Mouse (Mus musculus) brain, embryonic 14.5 days (tissue): ENCODE measurements around the gene Plcb1. TPM values are rescaled to one million over a fixed set of nuclear protein-coding genes. Genes with fewer than 3 reads are reported as not detected.

Source experiments
- DNase-seq: peaks from one replicate; pipeline ENCODE4 v3.0.0-alpha.2; 2011; ENCODE audit warnings: low read depth
- CTCF ChIP-seq: fragments of 200-500 bp; IDR thresholded peaks from 2 replicates; pipeline ENCODE4 v1.5.1; 2012; ENCODE audit warnings: inconsistent platforms, mild to moderate bottlenecking, moderate library complexity, borderline replicate concordance; ENCODE audit not compliant: insufficient read depth, insufficient read length; ENCODE audit errors: extremely low read depth
- POLR2A ChIP-seq: fragments of 200-500 bp; IDR thresholded peaks from 2 replicates; pipeline ENCODE4 v1.6.1; 2012; ENCODE audit warnings: mild to moderate bottlenecking, inconsistent platforms, borderline replicate concordance; ENCODE audit not compliant: poor library complexity, insufficient read depth, insufficient read length, severe bottlenecking; ENCODE audit errors: extremely low read depth
- polyA plus RNA-seq: library from polyadenylated mRNA; depleted of rRNA; stranded (reverse); fragments of >200 nt; gene quantifications from 2 replicates; pipeline ENCODE4 v1.2.3, GENCODE M21; 2012; rRNA removed

Plcb1 gene
- polyA plus RNA-seq, 1 experiment: 15.2 TPM

- no peak for DNase-seq
- no peak for TF ChIP-seq POLR2A
- no peak for TF ChIP-seq CTCF
These were observed 688.2 kb downstream of the Plcb1 start for GRCm38 (mm10) chr2:135474107-135474506.

- TF ChIP-seq POLR2A (no peak), CTCF (no peak)
These were observed 699.4 kb downstream of the Plcb1 start for GRCm38 (mm10) chr2:135485248-135485647.

GRCm38 (mm10) chr2:135488277-135488676 lies 702.4 kb downstream of the Plcb1 start:
- no peak for DNase-seq
- TF ChIP-seq CTCF (no peak), POLR2A (no peak)

More at GRCm38 (mm10) chr2:135485248-135485647, 699.4 kb downstream of the Plcb1 start:
- DNase-seq: no peak

GRCm38 (mm10) chr2:135489127-135489526 lies 703.3 kb downstream of the Plcb1 start:
- TF ChIP-seq POLR2A (no peak), CTCF (no peak)
- DNase-seq: no peak

- TF ChIP-seq CTCF (no peak), POLR2A (no peak)
- DNase-seq: no peak
These were observed 706.9 kb downstream of the Plcb1 start for GRCm38 (mm10) chr2:135492777-135493176.

- peak; percentile 67 for DNase-seq
- no peak for TF ChIP-seq CTCF
- TF ChIP-seq POLR2A: no peak
These were observed 710.7 kb downstream of the Plcb1 start for GRCm38 (mm10) chr2:135496553-135496952.

GRCm38 (mm10) chr2:135497251-135497650 lies 711.4 kb downstream of the Plcb1 start:
- DNase-seq: peak; percentile 66

GRCm38 (mm10) chr2:135500872-135501271 lies 715.0 kb downstream of the Plcb1 start:
- TF ChIP-seq POLR2A (no peak), CTCF (no peak)
- no peak for DNase-seq

More at GRCm38 (mm10) chr2:135497251-135497650, 711.4 kb downstream of the Plcb1 start:
- TF ChIP-seq CTCF: no peak
- no peak for TF ChIP-seq POLR2A

GRCm38 (mm10) chr2:135503328-135503997 lies 717.6 kb downstream of the Plcb1 start:
- DNase-seq: peak; percentile 49
- no peak for TF ChIP-seq CTCF
- no peak for TF ChIP-seq POLR2A

GRCm38 (mm10) chr2:135503998-135504354 lies 718.1 kb downstream of the Plcb1 start:
- TF ChIP-seq POLR2A (no peak), CTCF (no peak)

GRCm38 (mm10) chr2:135507111-135507510 lies 721.2 kb downstream of the Plcb1 start:
- peak; percentile 59 for DNase-seq

More at GRCm38 (mm10) chr2:135503998-135504354, 718.1 kb downstream of the Plcb1 start:
- no peak for DNase-seq

GRCm38 (mm10) chr2:135518956-135519355 lies 733.1 kb downstream of the Plcb1 start:
- TF ChIP-seq CTCF (no peak), POLR2A (no peak)
- peak; percentile 60 for DNase-seq

More at GRCm38 (mm10) chr2:135507111-135507510, 721.2 kb downstream of the Plcb1 start:
- TF ChIP-seq CTCF: no peak
- TF ChIP-seq POLR2A: no peak

Other genes with a start within 250 kb of the Plcb1 start
- 0.04 TPM in 1 of 2 replicates, not detected in the other for gene Hao1, start 231.7 kb upstream of the Plcb1 start, polyA plus RNA-seq
- 37.6 and 66.9 TPM in 2 replicates for gene Tmx4, start 141.9 kb upstream of the Plcb1 start, polyA plus RNA-seq